Mouse (Mus musculus) small intestine, adult 2 months (tissue): Measurements from ENCODE around the gene Slc12a5.

ENCODE experiments used
- CTCF ChIP-seq: fragments of 200-500 bp; IDR thresholded peaks from 2 replicates; pipeline ENCODE4 v1.5.1; 2012; ENCODE audit warnings: low read depth, mild to moderate bottlenecking, control low read depth, inconsistent platforms, low read length, moderate library complexity, mixed read lengths; ENCODE audit not compliant: insufficient replicate concordance, insufficient read length; ENCODE audit errors: extremely low read depth
- POLR2A ChIP-seq: fragments of 200-500 bp; IDR thresholded peaks from 2 replicates; pipeline ENCODE4 v1.6.1; 2012; ENCODE audit warnings: low read depth, mild to moderate bottlenecking, control low read depth, inconsistent platforms, low read length, moderate library complexity

- no peak for TF ChIP-seq CTCF
- no peak for TF ChIP-seq POLR2A
Observed at GRCm38 (mm10) chr2:165014935-165015334, 54.3 kb downstream of the Slc12a5 start.
